Mouse (Mus musculus) myocyte (in vitro differentiated cells): ENCODE results near the gene Pomc. TPM values are rescaled to one million over a fixed set of nuclear protein-coding genes. Genes with fewer than 3 reads are reported as not detected.

Source experiments
- H3K27me3 ChIP-seq: one replicate; pipeline ENCODE4 v1.6.1; 2011; ENCODE audit not compliant: control insufficient read depth, insufficient read depth, insufficient read length
- H3K36me3 ChIP-seq: one replicate; pipeline ENCODE4 v1.6.1; 2011; ENCODE audit not compliant: control insufficient read depth, insufficient read depth
- H3K4me2 ChIP-seq: one replicate; pipeline ENCODE4 v1.6.1; 2011; ENCODE audit warnings: low read depth, control low read depth
- H3K4me3 ChIP-seq: one replicate; pipeline ENCODE4 v1.5.1; 2011; ENCODE audit warnings: mild to moderate bottlenecking, control low read depth, moderate library complexity
- H3K79me2 ChIP-seq: one replicate; pipeline ENCODE4 v1.6.1; 2011; ENCODE audit not compliant: control insufficient read depth, insufficient read depth
- H3ac ChIP-seq: one replicate; pipeline ENCODE4 v1.6.1; 2011; ENCODE audit not compliant: control insufficient read depth, insufficient read length
- CEBPB ChIP-seq: IDR thresholded peaks from 2 replicates; pipeline ENCODE4 v1.6.1; 2011; ENCODE audit warnings: mild to moderate bottlenecking, moderate library complexity; ENCODE audit not compliant: poor library complexity, insufficient read depth, severe bottlenecking
- E2F4 ChIP-seq: IDR thresholded peaks from one replicate; pipeline ENCODE4 v1.6.1; 2011; ENCODE audit warnings: mild to moderate bottlenecking, control low read depth, moderate library complexity; ENCODE audit not compliant: insufficient read depth
- MAX ChIP-seq: IDR thresholded peaks from one replicate; pipeline ENCODE4 v1.6.1; 2011; ENCODE audit warnings: low read depth, mild to moderate bottlenecking, control low read depth
- MYOD1 ChIP-seq, 3 experiments: IDR thresholded peaks; one replicate each; pipeline ENCODE4 v1.6.1; 2011; ENCODE audit warnings: control low read depth in 2 of 3, low read depth in 2 of 3, mild to moderate bottlenecking in 2 of 3, moderate library complexity in 1 of 3; ENCODE audit not compliant: insufficient read length in 2 of 3, control insufficient read depth in 1 of 3
- MYOG ChIP-seq, 3 experiments: IDR thresholded peaks; one replicate each; pipeline ENCODE4 v1.6.1; 2011; ENCODE audit warnings: control low read depth in 2 of 3, low read depth in 2 of 3, mild to moderate bottlenecking in 2 of 3; ENCODE audit not compliant: insufficient read length in 2 of 3, control insufficient read depth in 1 of 3, insufficient read depth in 1 of 3
- POLR2A ChIP-seq: IDR thresholded peaks from one replicate; pipeline ENCODE4 v1.6.1; 2011; ENCODE audit warnings: low read depth, mild to moderate bottlenecking, control low read depth, moderate library complexity; ENCODE audit not compliant: insufficient read length
- POLR2AphosphoS2 ChIP-seq: IDR thresholded peaks from one replicate; pipeline ENCODE4 v1.6.1; 2011; ENCODE audit warnings: low read depth, control low read depth; ENCODE audit not compliant: insufficient read length
- REST ChIP-seq: IDR thresholded peaks from one replicate; pipeline ENCODE4 v1.6.1; 2011; ENCODE audit warnings: mild to moderate bottlenecking, control low read depth, moderate library complexity; ENCODE audit not compliant: insufficient read depth, insufficient read length
- SRF ChIP-seq: IDR thresholded peaks from one replicate; pipeline ENCODE4 v1.6.1; 2011; ENCODE audit warnings: low read depth; ENCODE audit not compliant: control insufficient read depth, insufficient read length
- TCF12 ChIP-seq: IDR thresholded peaks from one replicate; pipeline ENCODE4 v1.6.1; 2011; ENCODE audit warnings: mild to moderate bottlenecking, control low read depth; ENCODE audit not compliant: poor library complexity, insufficient read depth, severe bottlenecking
- TCF3 ChIP-seq: IDR thresholded peaks from one replicate; pipeline ENCODE4 v1.6.1; 2011; ENCODE audit warnings: low read depth, control low read depth; ENCODE audit not compliant: insufficient read length
- USF1 ChIP-seq: IDR thresholded peaks from one replicate; pipeline ENCODE4 v1.6.1; 2011; ENCODE audit warnings: low read depth, mild to moderate bottlenecking, control low read depth, moderate library complexity
- polyA plus RNA-seq: library from polyadenylated mRNA; unstranded; fragments of >200 nt; fragmentation: generic; extraction: Trizol; gene quantifications from one replicate; pipeline ENCODE4 v1.2.1, GENCODE M21; 2012; ENCODE audit warnings: missing spikeins

The Pomc gene
- polyA plus RNA-seq = not detected

DNA sequence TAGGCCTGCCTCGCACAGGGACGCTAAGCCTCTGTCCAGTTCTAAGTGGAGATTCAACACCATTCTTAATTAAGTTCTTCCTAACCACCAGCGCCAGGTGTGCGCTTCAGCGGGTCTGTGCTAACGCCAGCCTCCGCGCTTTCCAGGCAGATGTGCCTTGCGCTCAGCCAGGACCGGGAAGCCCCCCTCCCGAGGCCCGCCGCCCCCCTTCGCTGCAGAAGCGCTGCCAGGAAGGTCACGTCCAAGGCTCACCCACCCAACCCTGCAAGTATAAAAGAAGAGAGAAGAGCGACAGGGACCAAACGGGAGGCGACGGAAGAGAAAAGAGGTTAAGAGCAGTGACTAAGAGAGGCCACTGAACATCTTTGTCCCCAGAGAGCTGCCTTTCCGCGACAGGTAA lies at the start of gene Pomc:
Gene Pomc (plus strand): TSS at position 301 of the 400 bp plus-strand sequence.
- no peak for TF ChIP-seq CEBPB
- no peak for TF ChIP-seq E2F4
- no peak for TF ChIP-seq REST
- TF ChIP-seq SRF = no peak
- TF ChIP-seq TCF12 = no peak
- TF ChIP-seq TCF3 = no peak
- Histone ChIP-seq H3K4me3 (no peak within 1 kb of the TSS), H3K4me2 (no peak within 1 kb of the TSS), H3K79me2 (no peaks in the 10 kb centered on the region), H3K27me3 (no peaks in the 10 kb centered on the region), H3K36me3 (no peaks in the 10 kb centered on the region), H3ac (no peak within 1 kb of the TSS)

DNA sequence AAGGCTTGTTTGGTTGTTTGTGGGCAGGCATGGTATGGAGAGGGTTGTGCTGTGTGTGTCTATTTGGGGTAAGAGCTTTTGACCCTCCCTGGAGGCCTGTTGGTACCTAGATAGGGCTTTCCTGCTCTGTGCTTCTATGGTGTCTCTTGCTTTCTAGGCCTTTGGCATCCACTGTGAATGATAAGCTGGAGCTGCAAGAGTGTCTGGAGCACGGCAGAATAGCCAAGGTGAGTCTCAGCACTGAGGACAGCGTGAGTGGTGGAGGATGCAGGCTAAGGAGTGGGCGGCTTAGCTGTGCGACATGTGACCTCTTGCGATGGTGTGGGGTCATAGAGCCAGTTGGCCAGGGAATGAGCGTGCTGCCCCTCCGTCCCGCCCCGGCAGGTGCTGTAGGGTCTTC lies 49.3 kb upstream of the Pomc start:
- H3K36me3 ChIP-seq = peaks cover 3% of the 10 kb centered on the region
- H3K79me2 ChIP-seq = no peaks in the 10 kb centered on the region
- H3K27me3 ChIP-seq = no peaks in the 10 kb centered on the region
- TF ChIP-seq TCF3 = no peak
- no peak for TF ChIP-seq REST
- no peak for TF ChIP-seq E2F4
- TF ChIP-seq MYOG (IDR thresholded peaks at IDR 0.05; ENCODE audit: control insufficient read depth in 1 of 3, insufficient read depth in 1 of 3, insufficient read length in 2 of 3, low read depth in 2 of 3) = no peak
- no peak for TF ChIP-seq MAX
- TF ChIP-seq CEBPB = no peak
- no peak for TF ChIP-seq USF1
- no peak overlapping the region for H3K4me2 ChIP-seq
- H3ac ChIP-seq = no peak overlapping the region
- H3K4me3 ChIP-seq = no peak overlapping the region

GRCm38 (mm10) chr12:3906308-3906707 lies 48.4 kb upstream of the Pomc start:
- no peak overlapping the region for H3K4me2 ChIP-seq
- no peak overlapping the region for H3ac ChIP-seq
- H3K27me3 ChIP-seq = no peaks in the 10 kb centered on the region
- H3K79me2 ChIP-seq = no peaks in the 10 kb centered on the region
- no peak overlapping the region for H3K4me3 ChIP-seq
- no peak for TF ChIP-seq REST
- no peak for TF ChIP-seq POLR2AphosphoS2
- no peak for TF ChIP-seq MYOD1 (IDR thresholded peaks at IDR 0.05; ENCODE audit: control insufficient read depth in 1 of 3, insufficient read length in 2 of 3, low read depth in 2 of 3)
- TF ChIP-seq POLR2A = no peak
- no peak for TF ChIP-seq SRF
- no peak for TF ChIP-seq USF1
- TF ChIP-seq MAX = no peak
- H3K36me3 ChIP-seq = peaks cover 3% of the 10 kb centered on the region

DNA sequence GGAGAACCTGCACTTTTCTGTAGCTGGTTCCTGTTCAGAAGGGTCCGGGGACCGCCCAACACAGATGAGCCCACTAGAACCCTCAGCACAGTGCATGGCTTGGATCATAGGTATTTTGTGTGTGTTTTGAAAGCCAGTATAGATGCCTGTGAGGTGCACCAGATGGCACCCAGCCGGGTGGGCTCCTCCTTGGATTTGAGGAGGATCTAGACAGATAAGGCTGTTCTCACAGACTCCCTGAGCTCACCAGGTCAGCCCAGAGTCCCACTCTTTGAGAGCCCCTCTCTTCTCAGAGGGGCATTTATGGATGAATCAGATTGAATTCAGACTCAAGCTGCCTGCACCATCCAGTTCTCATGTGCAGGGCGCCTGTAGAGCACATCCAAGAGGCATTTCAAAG lies 47.7 kb upstream of the Pomc start:
- Histone ChIP-seq H3K4me2 (no peak overlapping the region), H3K79me2 (no peaks in the 10 kb centered on the region), H3K4me3 (no peak overlapping the region), H3K27me3 (no peaks in the 10 kb centered on the region), H3K36me3 (peaks cover 3% of the 10 kb centered on the region), H3ac (no peak overlapping the region)
- TF ChIP-seq SRF = no peak
- TF ChIP-seq MYOD1 (IDR thresholded peaks at IDR 0.05; ENCODE audit: control insufficient read depth in 1 of 3, insufficient read length in 2 of 3, low read depth in 2 of 3) = no peak
- no peak for TF ChIP-seq MAX
- no peak for TF ChIP-seq USF1
- TF ChIP-seq POLR2AphosphoS2 = no peak
- no peak for TF ChIP-seq POLR2A
- TF ChIP-seq TCF12 = no peak
- no peak for TF ChIP-seq TCF3
- TF ChIP-seq E2F4 = no peak
- no peak for TF ChIP-seq MYOG (IDR thresholded peaks at IDR 0.05; ENCODE audit: control insufficient read depth in 1 of 3, insufficient read depth in 1 of 3, insufficient read length in 2 of 3, low read depth in 2 of 3)
- TF ChIP-seq CEBPB = no peak
- no peak for TF ChIP-seq REST

- TF ChIP-seq MYOD1 (IDR thresholded peaks at IDR 0.05; ENCODE audit: control insufficient read depth in 1 of 3, insufficient read length in 2 of 3, low read depth in 2 of 3) (no peak), USF1 (no peak), E2F4 (no peak), REST (no peak), TCF12 (no peak), TCF3 (no peak), SRF (no peak), CEBPB (no peak), MAX (no peak), POLR2A (no peak), POLR2AphosphoS2 (no peak), MYOG (IDR thresholded peaks at IDR 0.05; ENCODE audit: control insufficient read depth in 1 of 3, insufficient read depth in 1 of 3, insufficient read length in 2 of 3, low read depth in 2 of 3) (no peak)
- no peaks in the 10 kb centered on the region for H3K27me3 ChIP-seq
- no peak overlapping the region for H3ac ChIP-seq
- no peaks in the 10 kb centered on the region for H3K79me2 ChIP-seq
- H3K36me3 ChIP-seq = no peaks in the 10 kb centered on the region
- no peak overlapping the region for H3K4me3 ChIP-seq
- H3K4me2 ChIP-seq = no peak overlapping the region
Observed at GRCm38 (mm10) chr12:3907418-3907817, 47.3 kb upstream of the Pomc start.
